Mouse (Mus musculus) heart, embryonic 13.5 days (tissue): ENCODE results near the gene Ssbp2. TPM values are rescaled to one million over a fixed set of nuclear protein-coding genes. Genes with fewer than 3 reads are reported as not detected.

ENCODE experiments used
- ATAC-seq: fragments of 200-750 bp; cut with Nextera tagmentation; 2 replicates; pipeline ENCODE4 v1.8.0; 2017; ENCODE audit warnings: moderate TSS enrichment; ENCODE audit not compliant: insufficient number of reproducible peaks, low FRiP score, low TSS enrichment; ENCODE audit errors: extremely low read depth
- H3K27ac ChIP-seq: fragments of 300-500 bp; sonication (generic); replicated peaks from 2 replicates; pipeline ENCODE4 v1.5.1; 2015; ENCODE audit warnings: moderate library complexity, mild to moderate bottlenecking, inconsistent platforms
- H3K27me3 ChIP-seq: fragments of 300-500 bp; sonication (generic); replicated peaks from 2 replicates; pipeline ENCODE4 v1.6.1; 2015; ENCODE audit warnings: mild to moderate bottlenecking, inconsistent platforms
- H3K36me3 ChIP-seq: fragments of 300-500 bp; sonication (generic); 2 replicates; pipeline ENCODE4 v1.6.1; 2015; ENCODE audit warnings: mild to moderate bottlenecking, inconsistent platforms
- H3K4me1 ChIP-seq: fragments of 300-500 bp; sonication (generic); 2 replicates; pipeline ENCODE4 v1.6.1; 2015; ENCODE audit warnings: inconsistent platforms
- H3K4me2 ChIP-seq: fragments of 300-500 bp; sonication (generic); 2 replicates; pipeline ENCODE4 v1.6.1; 2015; ENCODE audit warnings: inconsistent platforms, mild to moderate bottlenecking, moderate library complexity
- H3K4me3 ChIP-seq: fragments of 300-500 bp; sonication (generic); 2 replicates; pipeline ENCODE4 v1.5.1; 2015; ENCODE audit warnings: moderate library complexity, mild to moderate bottlenecking, inconsistent platforms
- H3K9ac ChIP-seq: fragments of 300-500 bp; sonication (generic); 2 replicates; pipeline ENCODE4 v1.6.1; 2015; ENCODE audit warnings: inconsistent platforms, mild to moderate bottlenecking, moderate library complexity
- H3K9me3 ChIP-seq: fragments of 300-500 bp; sonication (generic); 2 replicates; pipeline ENCODE4 v1.6.1; 2016; ENCODE audit warnings: inconsistent platforms
- WGBS: fragments of 180-500 bp; shearing (Covaris S2); methylation state at CpG from one replicate; pipeline ENCODE4 v1.1.7; 2015; ENCODE audit warnings: mixed read lengths; 5-methylcytosine and 5-hydroxymethylcytosine counted together
- polyA plus RNA-seq: library from polyadenylated mRNA; unstranded; fragments of >200 nt; fragmentation: Nextera tagmentation; extraction: Ambion mirVana; gene quantifications from 2 replicates; pipeline ENCODE4 v1.2.1, GENCODE M21; 2015

The Ssbp2 gene
- polyA plus RNA-seq, 1 experiment from 2014 or later = 86.4 TPM

DNA sequence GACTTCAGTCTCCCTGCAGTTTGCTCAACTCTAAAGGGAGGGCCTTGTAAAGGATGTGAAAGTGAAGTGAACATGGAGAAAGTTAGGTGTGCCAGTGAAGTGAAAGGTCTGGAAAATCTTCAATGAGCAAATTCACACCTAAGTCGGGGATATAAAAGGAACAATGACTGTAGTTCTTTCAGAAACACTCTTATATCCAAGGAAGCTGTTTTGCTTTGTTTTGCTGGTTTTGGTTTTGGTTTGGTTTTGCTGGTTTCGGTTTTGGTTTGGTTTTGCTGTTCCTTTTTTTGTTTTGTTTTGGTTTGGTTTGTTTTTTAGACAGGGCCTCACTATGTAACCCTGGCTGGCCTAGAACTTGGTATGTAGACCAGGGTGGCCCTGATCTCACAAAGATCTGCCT, 175.9 kb downstream of the Ssbp2 start:
- H3K4me1 ChIP-seq = peaks cover 22% of the 10 kb centered on the region
- no peak overlapping the region for H3K27ac ChIP-seq
- no peak for ATAC-seq
- no peak overlapping the region for H3K4me3 ChIP-seq
- H3K9me3 ChIP-seq = no peaks in the 10 kb centered on the region
- H3K4me2 ChIP-seq = no peak overlapping the region
- 73% methylated on average over 2 of the region's 2 CpGs for WGBS
- no peaks in the 10 kb centered on the region for H3K36me3 ChIP-seq
- no peaks in the 10 kb centered on the region for H3K27me3 ChIP-seq
- no peak overlapping the region for H3K9ac ChIP-seq

GRCm38 (mm10) chr13:91636814-91637213, 176.7 kb downstream of the Ssbp2 start:
- no peak overlapping the region for H3K27ac ChIP-seq
- 12% methylated on average over 5 of the region's 5 CpGs for WGBS
- no peaks in the 10 kb centered on the region for H3K27me3 ChIP-seq
- peaks cover 22% of the 10 kb centered on the region for H3K4me1 ChIP-seq
- H3K9me3 ChIP-seq = no peaks in the 10 kb centered on the region
- no peak overlapping the region for H3K4me2 ChIP-seq
- no peak for ATAC-seq
- H3K36me3 ChIP-seq = no peaks in the 10 kb centered on the region
- no peak overlapping the region for H3K4me3 ChIP-seq
- no peak overlapping the region for H3K9ac ChIP-seq

- H3K4me2 ChIP-seq = no peak overlapping the region
- no peaks in the 10 kb centered on the region for H3K9me3 ChIP-seq
- 12% methylated on average over 5 of the region's 5 CpGs for WGBS
- no peak for ATAC-seq
- H3K27ac ChIP-seq = no peak overlapping the region
- H3K9ac ChIP-seq = 0 out of 2 replicates have a peak overlapping the region, but pooled peaks have one; percentile 33
- no peaks in the 10 kb centered on the region for H3K36me3 ChIP-seq
- H3K27me3 ChIP-seq = no peaks in the 10 kb centered on the region
- H3K4me3 ChIP-seq = no peak overlapping the region
- H3K4me1 ChIP-seq = peaks cover 14% of the 10 kb centered on the region
These were observed 178.8 kb downstream of the Ssbp2 start for GRCm38 (mm10) chr13:91638836-91639235.

- Histone ChIP-seq H3K4me3 (no peak overlapping the region), H3K4me2 (no peak overlapping the region), H3K27me3 (no peaks in the 10 kb centered on the region), H3K27ac (no peak overlapping the region), H3K4me1 (peaks cover 9% of the 10 kb centered on the region), H3K36me3 (no peaks in the 10 kb centered on the region), H3K9ac (no peak overlapping the region), H3K9me3 (no peaks in the 10 kb centered on the region)
- no peak for ATAC-seq
- 72% methylated on average over 5 of the region's 5 CpGs for WGBS
These were observed 180.1 kb downstream of the Ssbp2 start for GRCm38 (mm10) chr13:91640219-91640618.

- 26% methylated on average over 6 of the region's 6 CpGs for WGBS
- Histone ChIP-seq H3K9me3 (no peaks in the 10 kb centered on the region), H3K4me3 (no peak overlapping the region), H3K4me1 (no peaks in the 10 kb centered on the region), H3K36me3 (peaks cover 5% of the 10 kb centered on the region), H3K27me3 (no peaks in the 10 kb centered on the region), H3K27ac (no peak overlapping the region), H3K9ac (no peak overlapping the region), H3K4me2 (no peak overlapping the region)
- no peak for ATAC-seq
These were observed 188.2 kb downstream of the Ssbp2 start for GRCm38 (mm10) chr13:91648240-91648639.

DNA sequence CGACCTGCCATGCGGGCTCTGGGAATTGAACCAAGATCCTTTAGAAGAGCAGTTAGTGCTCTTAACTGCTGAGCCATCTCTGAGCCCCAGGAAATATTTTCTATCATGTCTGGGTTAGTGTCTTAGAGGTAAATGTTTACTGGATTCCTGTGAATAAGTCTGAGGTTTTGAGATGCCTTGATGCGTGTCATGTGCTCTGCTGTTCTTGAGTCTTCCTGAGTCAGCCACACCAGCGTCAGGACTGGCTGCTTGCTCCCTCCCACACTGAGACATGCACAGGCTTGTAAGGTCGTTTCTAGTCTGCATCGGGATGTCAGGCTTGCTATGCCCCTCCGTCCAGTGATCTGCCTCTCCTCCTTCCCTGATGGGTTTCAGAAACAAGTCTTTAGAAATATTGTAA, 189.8 kb downstream of the Ssbp2 start:
- H3K4me3 ChIP-seq = no peak overlapping the region

GRCm38 (mm10) chr13:91661068-91661795, 201.1 kb downstream of the Ssbp2 start:
- no peaks in the 10 kb centered on the region for H3K36me3 ChIP-seq
- H3K9ac ChIP-seq = no peak overlapping the region
- H3K4me2 ChIP-seq = no peak overlapping the region
- no peaks in the 10 kb centered on the region for H3K9me3 ChIP-seq
- ATAC-seq = no peak
- H3K4me1 ChIP-seq = peaks cover 4% of the 10 kb centered on the region; the same call in 1 of the 2 replicates
- H3K27me3 ChIP-seq = no peaks in the 10 kb centered on the region
- no peak overlapping the region for H3K4me3 ChIP-seq
- WGBS = 66% methylated on average over 5 of the region's 5 CpGs
- H3K27ac ChIP-seq = peak overlapping the region; percentile 48; the same call in 1 of the 2 replicates

More for the DNA sequence above, 189.8 kb downstream of the Ssbp2 start:
- Histone ChIP-seq H3K27me3 (no peaks in the 10 kb centered on the region), H3K9ac (no peak overlapping the region), H3K4me2 (no peak overlapping the region), H3K27ac (no peak overlapping the region), H3K9me3 (no peaks in the 10 kb centered on the region), H3K36me3 (peaks cover 9% of the 10 kb centered on the region), H3K4me1 (no peaks in the 10 kb centered on the region)
- 68% methylated on average over 7 of the region's 7 CpGs for WGBS
- no peak for ATAC-seq

DNA sequence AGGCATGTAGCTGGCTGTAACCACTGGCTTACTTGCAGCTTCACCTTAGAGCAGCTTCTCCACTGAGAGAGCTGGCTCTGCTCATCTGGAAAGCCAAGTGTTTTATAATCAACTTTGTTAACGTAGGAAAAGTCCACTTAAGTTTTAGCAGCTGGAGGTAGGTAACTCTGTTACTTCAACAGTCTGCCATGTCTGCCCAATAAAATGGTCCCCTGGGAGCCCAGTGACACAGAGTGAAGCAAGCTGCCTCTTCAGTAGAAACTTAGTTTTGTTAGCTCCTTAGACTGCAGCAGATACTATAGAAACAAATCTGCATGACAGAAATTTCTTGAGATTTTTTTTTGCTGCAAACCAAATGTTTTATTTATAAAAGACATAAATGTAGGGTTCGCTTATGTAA, 202.7 kb downstream of the Ssbp2 start:
- Histone ChIP-seq H3K36me3 (peaks cover 3% of the 10 kb centered on the region; the same call in 1 of the 2 replicates), H3K9me3 (no peaks in the 10 kb centered on the region), H3K9ac (no peak overlapping the region), H3K27ac (no peak overlapping the region), H3K4me1 (peaks cover 4% of the 10 kb centered on the region; the same call in 1 of the 2 replicates), H3K27me3 (no peaks in the 10 kb centered on the region), H3K4me3 (no peak overlapping the region), H3K4me2 (no peak overlapping the region)
- 65% methylated on average over 2 of the region's 2 CpGs for WGBS
- ATAC-seq = no peak

DNA sequence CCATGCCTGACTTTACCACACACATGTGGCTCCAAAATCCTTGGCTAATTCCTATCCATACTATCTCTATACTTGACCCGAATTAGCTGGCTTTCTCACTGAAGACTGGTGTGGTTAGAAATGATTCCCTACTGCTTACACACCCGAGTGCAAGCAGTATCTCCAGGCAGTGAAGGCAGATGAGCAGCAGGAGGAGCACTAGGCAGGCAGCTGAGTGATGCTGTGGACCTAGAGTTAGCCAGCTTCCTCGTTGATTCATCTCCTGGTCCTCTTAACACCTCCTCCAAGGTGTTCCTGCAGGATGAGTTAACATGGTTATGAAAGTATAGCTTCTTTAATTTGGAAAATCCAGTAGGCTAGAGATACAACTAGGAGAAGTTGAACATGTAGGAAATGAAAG, 213.2 kb downstream of the Ssbp2 start:
- Histone ChIP-seq H3K4me1 (no peaks in the 10 kb centered on the region), H3K9ac (no peak overlapping the region), H3K4me2 (no peak overlapping the region), H3K9me3 (no peaks in the 10 kb centered on the region), H3K27ac (no peak overlapping the region), H3K36me3 (peaks cover 32% of the 10 kb centered on the region), H3K4me3 (no peak overlapping the region), H3K27me3 (no peaks in the 10 kb centered on the region)
- 67% methylated on average over 3 of the region's 3 CpGs for WGBS
- ATAC-seq = no peak

GRCm38 (mm10) chr13:91680764-91681437, 220.8 kb downstream of the Ssbp2 start:
- no peaks in the 10 kb centered on the region for H3K27me3 ChIP-seq
- H3K4me3 ChIP-seq = no peak overlapping the region
- no peaks in the 10 kb centered on the region for H3K9me3 ChIP-seq
- H3K9ac ChIP-seq = no peak overlapping the region
- H3K4me1 ChIP-seq = peaks cover 4% of the 10 kb centered on the region; the same call in 1 of the 2 replicates
- H3K36me3 ChIP-seq = peaks cover 33% of the 10 kb centered on the region
- no peak for ATAC-seq
- H3K27ac ChIP-seq = no peak overlapping the region
- 80% methylated on average over 8 of the region's 8 CpGs for WGBS
- H3K4me2 ChIP-seq = no peak overlapping the region

GRCm38 (mm10) chr13:91681474-91681873, 221.4 kb downstream of the Ssbp2 start:
- no peak overlapping the region for H3K4me3 ChIP-seq
- no peaks in the 10 kb centered on the region for H3K27me3 ChIP-seq
- H3K9me3 ChIP-seq = no peaks in the 10 kb centered on the region
- no peak for ATAC-seq
- WGBS = 91% methylated on average over 3 of the region's 3 CpGs
- no peak overlapping the region for H3K4me2 ChIP-seq
- H3K36me3 ChIP-seq = peaks cover 36% of the 10 kb centered on the region
- H3K9ac ChIP-seq = no peak overlapping the region
- H3K27ac ChIP-seq = no peak overlapping the region
- H3K4me1 ChIP-seq = peaks cover 4% of the 10 kb centered on the region; the same call in 1 of the 2 replicates
